Mouse (Mus musculus) left cerebral cortex, postnatal 25 days (tissue): ENCODE results near the gene Plekha5. TPM values are rescaled to one million over a fixed set of nuclear protein-coding genes. Genes with fewer than 3 reads are reported as not detected.

Experiments
- DNase-seq, 2 experiments: peaks; one replicate each; pipeline ENCODE4 v3.0.0; 2022; ENCODE audit warnings: low spot score in 2 of 2, mixed read lengths in 1 of 2
- intact Hi-C: fragments of 180-260 bp; cut with DNase I; formaldehyde crosslinking; loops from one replicate; pipeline ENCODE4 v1.15.1; 2025
- total RNA-seq, 2 experiments: library from RNA; stranded (reverse); gene quantifications; 2 replicates each; pipeline ENCODE4 v1.2.3; 2021

The Plekha5 gene
- total RNA-seq, 2 experiments from 2014 or later, result 89.1 to 113 TPM

DNA sequence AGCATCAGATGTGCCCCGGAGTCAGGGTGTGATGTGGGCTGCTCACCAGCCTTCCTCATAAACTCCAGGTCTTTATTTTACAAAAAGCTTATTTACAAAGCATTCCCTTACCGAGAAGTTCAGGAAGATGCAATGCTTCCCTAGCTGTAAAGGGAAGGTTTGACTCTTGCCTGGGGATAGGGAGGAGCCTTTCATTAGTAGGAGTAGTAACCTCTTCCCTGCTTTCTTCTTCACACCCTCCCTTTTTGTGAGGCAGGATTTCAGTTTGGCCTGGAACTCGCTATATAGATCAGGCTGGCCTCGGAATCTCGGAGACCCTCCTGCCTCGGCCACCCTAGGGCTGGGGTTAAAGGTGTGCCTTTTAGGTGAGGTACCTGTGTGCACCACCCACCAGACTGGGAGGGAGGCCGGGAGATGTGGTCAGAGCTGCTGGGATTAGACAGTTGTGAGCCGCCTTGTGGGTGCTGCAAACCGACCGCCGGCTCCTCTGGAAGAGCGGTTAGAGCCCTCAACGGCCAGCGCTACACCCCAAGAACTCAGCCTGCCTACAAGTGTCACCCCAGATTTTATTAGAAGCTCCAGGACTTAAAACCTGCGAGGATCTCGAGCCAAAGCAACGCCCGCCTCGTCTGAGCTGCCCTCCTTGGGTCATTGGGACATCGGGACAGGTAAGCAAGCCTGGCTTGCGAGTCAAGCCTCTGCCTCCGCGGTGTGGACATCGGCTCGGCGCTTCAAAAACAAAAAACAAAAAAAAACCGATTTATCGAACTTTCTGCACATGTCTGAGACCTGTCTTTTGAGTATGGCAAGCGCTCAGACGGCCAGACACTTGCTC is 198.8 kb downstream of the Plekha5 start, which contains the start of gene Aebp2:
TSS of gene Aebp2 (plus strand) at position 273 of the 835 bp plus-strand sequence.
- intact Hi-C loops, result no loop called here
- no peak for DNase-seq

DNA sequence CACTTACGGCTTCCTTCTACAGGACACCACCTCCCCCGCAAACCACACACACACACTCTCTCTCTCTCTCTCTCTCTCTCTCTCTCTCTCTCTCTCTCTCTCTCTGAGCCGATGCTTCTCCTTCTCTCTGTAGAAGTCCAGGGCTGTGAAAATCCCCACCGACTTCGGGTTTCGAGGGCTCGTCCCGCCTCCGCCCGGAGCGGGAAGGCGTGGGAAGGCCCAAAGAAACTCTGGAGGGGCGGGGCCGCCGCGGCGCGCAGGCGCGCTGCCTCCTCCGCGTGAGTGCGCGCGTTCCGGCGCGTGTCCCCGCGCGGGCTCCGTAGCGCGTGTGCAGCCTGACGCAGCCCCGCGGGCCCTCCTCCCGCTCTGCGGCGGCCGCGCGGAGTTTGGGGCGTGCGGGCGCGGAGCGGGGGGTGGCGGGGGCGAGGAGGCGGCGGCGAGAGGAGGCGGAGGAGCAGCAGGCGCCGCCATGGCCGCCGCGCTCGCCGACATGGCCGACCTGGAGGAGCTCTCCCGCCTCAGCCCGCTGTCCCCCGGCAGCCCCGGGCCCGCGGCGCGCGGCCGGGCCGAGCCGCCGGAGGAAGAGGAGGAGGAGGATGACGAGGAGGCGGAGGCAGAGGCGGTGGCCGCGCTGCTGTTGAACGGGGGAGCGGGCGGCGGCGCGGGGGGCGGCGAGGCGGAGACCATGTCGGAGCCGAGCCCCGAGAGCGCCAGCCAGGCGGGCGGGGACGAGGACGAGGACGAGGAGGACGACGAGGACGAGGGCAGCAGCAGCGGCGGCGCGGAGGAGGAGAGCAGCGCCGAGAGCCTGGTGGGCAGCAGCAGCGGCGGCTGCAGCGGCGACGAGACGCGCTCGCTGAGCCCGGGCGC is 199.6 kb downstream of the Plekha5 start:
- DNase-seq, result peak; percentile 94
- intact Hi-C loops, result no loop called here

DNA sequence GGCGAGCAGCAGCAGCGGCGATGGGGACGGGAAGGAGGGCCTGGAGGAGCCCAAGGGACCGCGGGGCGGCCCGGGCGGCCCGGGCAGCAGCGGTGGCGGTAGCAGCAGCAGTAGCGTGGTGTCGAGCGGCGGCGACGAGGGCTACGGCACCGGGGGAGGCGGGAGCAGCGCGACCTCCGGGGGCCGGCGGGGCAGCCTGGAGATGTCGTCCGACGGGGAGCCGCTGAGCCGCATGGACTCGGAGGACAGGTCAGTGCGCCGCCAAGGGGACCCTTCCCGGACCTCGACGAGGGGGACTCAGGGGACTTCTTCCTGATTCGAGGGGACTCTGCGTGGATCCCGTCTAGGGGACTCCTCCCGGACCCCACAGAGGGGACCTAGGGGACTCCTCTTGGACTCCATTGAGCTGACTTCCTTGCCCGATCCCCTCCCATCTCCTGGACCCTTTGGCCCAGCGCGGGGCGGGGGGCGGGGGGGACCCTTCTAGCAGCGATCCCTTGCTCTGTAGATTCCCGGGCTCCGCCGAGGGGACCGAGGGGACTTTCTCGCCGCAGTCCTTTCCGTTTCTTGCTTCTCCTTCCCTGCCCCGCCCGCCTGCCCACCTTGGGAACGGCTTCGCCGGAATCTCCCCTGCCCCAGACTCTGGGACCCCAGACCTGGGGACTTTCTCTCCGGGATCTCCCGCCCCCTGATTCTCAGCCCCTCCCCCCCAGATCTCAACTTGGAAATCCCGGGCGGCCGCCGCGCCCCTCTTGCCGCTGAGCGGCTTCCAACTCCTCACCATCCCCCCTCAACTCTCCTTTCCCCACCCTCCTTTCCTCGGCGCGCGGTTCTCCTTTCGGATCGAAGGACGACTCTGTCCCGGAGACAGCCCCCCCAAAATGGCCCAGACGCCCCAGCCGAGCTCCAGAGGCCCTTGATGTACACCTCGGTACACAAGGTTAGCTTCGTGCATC is 200.5 kb downstream of the Plekha5 start:
- intact Hi-C loops, result no loop called here
- DNase-seq, result peak in 1 of 2 experiments; percentile 31

DNA sequence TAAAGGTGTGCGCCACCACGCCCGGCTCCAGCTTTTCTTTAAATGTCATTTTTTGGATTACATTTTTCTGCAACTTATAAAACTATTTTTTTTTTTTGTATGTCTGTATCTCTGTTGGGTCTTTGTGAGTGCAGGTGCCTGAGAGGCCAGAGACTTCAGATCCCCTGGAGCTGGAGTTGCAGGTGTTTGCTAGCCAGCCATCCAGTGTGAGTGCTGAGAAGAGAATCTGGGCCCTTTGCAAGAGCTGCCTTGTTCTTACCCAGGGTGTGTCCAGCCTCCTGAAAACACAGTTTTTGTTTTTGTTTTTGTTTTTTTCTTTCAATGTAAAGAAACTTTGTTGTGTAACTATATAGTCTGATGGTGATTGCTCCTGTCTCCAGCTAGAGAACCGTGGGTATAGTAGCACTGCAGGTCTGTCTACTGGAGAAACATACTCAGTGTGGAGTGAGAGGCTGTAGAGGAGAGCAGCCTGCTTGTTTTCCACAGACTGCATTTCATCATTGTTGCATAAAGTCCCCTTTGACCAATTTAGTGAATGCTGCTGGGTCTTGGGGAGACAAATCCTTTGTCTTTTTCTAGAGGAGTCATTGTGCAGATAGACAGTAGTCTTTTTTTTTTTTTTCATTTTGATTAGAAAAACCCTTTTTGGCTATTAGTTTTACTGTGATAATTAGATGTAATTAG is 205.5 kb downstream of the Plekha5 start:
- intact Hi-C loops, result no loop called here
- no peak for DNase-seq

DNA sequence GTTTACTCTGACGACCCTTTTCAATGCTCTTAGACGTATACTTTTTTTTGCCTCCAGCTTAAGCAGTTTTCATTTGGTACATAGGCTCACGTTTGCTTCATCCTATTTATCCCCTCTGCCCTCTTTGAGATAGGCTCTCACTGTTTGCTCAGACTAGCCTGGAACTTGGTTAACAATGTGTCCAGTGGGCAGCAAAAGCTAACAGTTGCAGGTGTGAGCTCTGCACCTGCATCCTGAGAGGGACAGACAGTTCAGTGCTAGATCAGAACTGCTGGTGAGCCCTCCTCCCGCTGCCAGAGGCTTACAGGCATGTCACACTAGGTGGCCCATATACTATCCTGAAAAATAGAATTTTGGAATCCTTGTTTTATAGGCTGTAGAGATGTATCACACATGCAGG is 206.5 kb downstream of the Plekha5 start:
- DNase-seq, result no peak
- intact Hi-C loops, result no loop called here

DNA sequence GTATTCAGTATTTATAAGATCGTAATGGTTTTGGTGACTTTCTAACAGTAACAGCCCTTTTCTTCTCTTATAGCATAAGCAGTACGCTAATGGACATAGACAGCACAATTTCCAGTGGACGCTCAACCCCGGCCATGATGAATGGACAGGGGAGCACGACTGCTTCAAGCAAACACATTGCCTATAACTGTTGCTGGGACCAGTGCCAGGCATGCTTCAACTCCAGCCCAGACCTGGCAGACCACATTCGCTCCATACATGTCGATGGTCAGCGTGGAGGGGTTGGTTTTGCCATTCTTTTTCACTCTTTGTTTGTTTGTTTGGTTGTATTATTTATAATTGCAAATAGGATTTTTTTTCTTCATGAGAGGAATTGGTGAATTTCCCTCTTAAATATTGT is 209.8 kb downstream of the Plekha5 start:
- DNase-seq, result no peak
- intact Hi-C loops, result no loop called here

DNA sequence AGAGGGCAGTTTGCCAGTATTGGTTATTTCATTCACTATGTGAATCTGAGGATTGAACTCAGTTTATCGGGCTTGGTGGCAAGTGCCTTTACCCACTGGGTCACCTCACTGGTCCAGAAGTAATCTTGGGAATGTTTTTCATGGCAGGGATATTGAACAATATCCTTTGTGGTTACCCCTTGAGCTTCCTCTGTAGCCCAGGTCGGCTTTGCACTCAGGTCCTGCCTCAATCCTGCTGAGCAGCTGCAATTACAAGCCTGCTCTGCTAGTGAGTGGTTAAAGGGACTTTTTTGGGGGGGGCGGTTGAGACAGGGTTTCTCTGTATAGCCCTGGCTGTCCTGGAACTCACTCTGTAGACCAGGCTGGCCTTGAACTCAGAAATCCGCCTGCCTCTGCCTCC is 212.4 kb downstream of the Plekha5 start:
- intact Hi-C loops, result no loop called here
- DNase-seq, result no peak

DNA sequence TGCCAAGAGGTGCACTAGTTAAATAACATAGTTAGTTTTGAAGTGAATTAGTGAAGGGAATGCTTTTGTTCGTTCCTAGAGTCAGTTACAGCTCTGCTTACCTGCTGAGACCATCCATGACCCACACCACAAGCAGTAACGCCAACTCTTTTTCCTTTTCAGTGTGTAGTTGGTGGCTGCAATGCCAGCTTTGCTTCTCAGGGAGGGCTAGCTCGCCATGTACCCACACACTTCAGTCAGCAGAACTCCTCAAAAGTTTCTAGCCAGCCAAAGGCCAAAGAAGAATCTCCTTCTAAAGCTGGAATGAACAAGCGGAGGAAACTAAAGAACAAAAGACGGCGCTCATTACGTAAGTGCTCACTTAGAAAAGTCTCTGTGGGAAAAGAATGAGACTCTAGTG is 218.2 kb downstream of the Plekha5 start:
- intact Hi-C loops, result no loop called here
- no peak for DNase-seq

DNA sequence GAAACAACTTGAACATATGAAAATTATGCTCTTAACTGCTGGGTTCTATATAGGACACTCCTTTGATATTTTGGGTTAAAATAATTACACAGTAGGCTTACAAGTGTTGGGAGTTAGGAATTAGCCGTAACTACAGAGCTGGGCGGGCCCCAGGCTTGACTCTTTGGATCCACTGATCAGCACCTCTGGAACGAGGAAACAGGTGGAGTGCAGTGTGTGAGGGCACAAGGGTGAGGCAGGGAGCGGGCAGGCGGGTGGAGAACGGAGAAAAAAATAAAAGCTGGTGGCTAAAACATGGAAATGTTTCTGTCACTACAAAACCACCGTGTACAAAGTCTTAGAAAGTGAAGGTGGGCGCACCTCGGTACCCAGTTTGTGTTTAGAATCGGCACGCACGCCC is 218.8 kb downstream of the Plekha5 start:
- intact Hi-C loops, result no loop called here
- no peak for DNase-seq

DNA sequence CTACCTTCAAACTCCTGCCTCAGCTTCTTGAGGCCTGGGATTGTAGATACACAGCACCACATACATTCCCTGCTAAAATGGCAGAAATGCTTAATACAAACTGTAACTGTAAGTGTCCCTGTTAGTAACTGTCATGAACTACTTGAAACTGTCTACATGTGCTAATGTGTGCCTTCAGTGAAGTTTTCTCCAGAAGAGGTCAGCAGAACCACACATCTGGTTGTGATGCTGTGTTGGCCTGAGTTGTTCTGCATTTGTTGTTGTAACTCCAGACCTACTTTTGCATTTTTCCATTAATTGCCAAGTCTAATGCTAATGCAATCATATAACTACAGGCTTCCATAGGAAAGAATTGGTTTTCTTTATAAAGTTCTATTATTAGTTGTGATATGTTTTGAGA is 222.1 kb downstream of the Plekha5 start:
- intact Hi-C loops, result loop anchor here (5.0 kb wide), 1 partner anchor 66 kb away; no protein-coding TSS in a partner anchor

More for the DNA sequence above, 222.1 kb downstream of the Plekha5 start:
- DNase-seq, result no peak

Other genes with a start within 250 kb of the Plekha5 start
- gene Aebp2, start 198.6 kb downstream of the Plekha5 start, total RNA-seq, result 10 to 100 TPM; 65.3 to 66.5 TPM